Mouse (Mus musculus): ENCODE results near the gene Sec23ip. TPM values are rescaled to one million over a fixed set of nuclear protein-coding genes. Genes with fewer than 3 reads are reported as not detected.

Gene Sec23ip
- polyA plus RNA-seq, 1 experiment from 2014 or later: 20.4 TPM

DNA sequence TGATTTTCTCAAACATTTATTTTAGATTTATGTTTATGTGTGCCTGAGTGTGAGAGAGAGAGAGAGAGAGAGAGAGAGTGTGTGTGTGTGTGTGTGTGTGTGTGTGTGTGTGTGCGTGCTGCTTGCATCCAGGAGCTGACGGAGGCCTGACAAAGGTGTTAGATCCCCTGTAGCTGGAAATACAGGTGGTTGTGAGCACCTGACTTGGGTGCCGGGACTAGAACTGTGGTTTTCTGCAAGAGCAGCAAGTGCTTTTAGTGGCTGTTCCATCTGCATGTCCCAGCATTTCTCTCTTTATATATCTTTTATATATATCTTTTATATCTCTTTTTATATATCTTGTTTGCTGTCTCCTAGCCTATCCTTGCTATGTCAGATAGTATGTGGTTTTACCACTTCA lies 37.1 kb downstream of the Sec23ip start:
- 90% methylated on average over 3 of the region's 3 CpGs for WGBS (ENCODE audit: insufficient replicate concordance)

DNA sequence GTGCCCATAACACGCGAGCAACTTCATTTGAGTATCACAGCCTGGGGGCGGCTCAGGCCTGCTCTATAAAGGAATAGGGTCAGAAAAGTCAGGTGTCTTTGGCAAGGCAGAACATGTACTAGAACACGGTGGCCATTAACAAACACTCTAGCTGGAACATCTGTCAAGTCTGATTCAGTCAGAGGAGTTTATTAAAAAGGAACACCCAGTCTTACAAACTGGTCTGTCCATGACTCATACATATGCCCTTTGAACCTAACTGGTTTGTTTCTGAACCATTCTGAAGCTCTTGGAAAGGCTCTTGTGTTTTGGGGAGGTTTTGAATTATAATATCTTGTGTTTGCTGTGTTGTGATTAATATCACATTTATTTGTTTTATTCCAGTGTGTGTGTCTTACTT lies 45.3 kb downstream of the Sec23ip start:
- Histone ChIP-seq H3K4me2 (no peak overlapping the region), H3K36me3 (peaks cover 15% of the 10 kb centered on the region), H3K4me1 (replicated peaks) (no peaks in the 10 kb centered on the region), H3K9ac (no peak overlapping the region), H3K27me3 (no peaks in the 10 kb centered on the region), H3K9me3 (replicated peaks) (no peaks in the 10 kb centered on the region), H3K4me3 (replicated peaks) (no peak overlapping the region), H3K27ac (no peak overlapping the region)
- WGBS (ENCODE audit: insufficient replicate concordance): 77% methylated on average over 4 of the region's 4 CpGs
- DNase-seq: no peak
- ATAC-seq (ENCODE audit: low read depth): no peak

More for the DNA sequence above, 37.1 kb downstream of the Sec23ip start:
- H3K9ac ChIP-seq: no peak overlapping the region
- no peak overlapping the region for H3K4me2 ChIP-seq
- no peak overlapping the region for H3K27ac ChIP-seq
- ATAC-seq (ENCODE audit: low read depth): no peak
- H3K9me3 ChIP-seq (replicated peaks): no peaks in the 10 kb centered on the region
- peaks cover 89% of the 10 kb centered on the region for H3K36me3 ChIP-seq
- H3K27me3 ChIP-seq: no peaks in the 10 kb centered on the region
- no peaks in the 10 kb centered on the region for H3K4me1 ChIP-seq (replicated peaks)
- H3K4me3 ChIP-seq (replicated peaks): no peak overlapping the region
- DNase-seq: no peak

DNA sequence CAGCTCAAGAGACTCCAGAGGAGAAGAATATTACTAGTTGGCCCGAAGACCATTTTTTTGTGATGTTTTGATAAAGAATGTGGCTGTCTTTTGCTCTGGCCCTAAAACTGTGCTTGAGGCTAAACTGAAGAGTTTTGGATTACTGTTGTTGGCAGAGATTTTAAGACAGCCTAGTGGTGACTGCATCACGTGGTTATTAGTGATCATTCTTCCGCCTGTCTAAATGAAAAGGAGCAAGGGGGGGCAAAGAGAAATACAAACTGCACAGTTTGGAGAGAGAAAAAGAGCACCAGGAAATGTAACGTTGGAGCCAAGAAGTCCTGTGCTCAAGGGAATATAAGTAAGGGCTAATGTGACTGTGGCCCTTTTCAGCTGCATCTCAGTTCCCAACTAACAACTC lies 48.7 kb downstream of the Sec23ip start:
- Histone ChIP-seq H3K27ac (no peak overlapping the region), H3K4me3 (replicated peaks) (no peak overlapping the region), H3K4me2 (no peak overlapping the region), H3K27me3 (no peaks in the 10 kb centered on the region), H3K36me3 (no peaks in the 10 kb centered on the region), H3K4me1 (replicated peaks) (no peaks in the 10 kb centered on the region), H3K9me3 (replicated peaks) (no peaks in the 10 kb centered on the region), H3K9ac (no peak overlapping the region)
- DNase-seq: no peak
- no peak for ATAC-seq (ENCODE audit: low read depth)
- 66% methylated on average over 4 of the region's 4 CpGs for WGBS (ENCODE audit: insufficient replicate concordance)

DNA sequence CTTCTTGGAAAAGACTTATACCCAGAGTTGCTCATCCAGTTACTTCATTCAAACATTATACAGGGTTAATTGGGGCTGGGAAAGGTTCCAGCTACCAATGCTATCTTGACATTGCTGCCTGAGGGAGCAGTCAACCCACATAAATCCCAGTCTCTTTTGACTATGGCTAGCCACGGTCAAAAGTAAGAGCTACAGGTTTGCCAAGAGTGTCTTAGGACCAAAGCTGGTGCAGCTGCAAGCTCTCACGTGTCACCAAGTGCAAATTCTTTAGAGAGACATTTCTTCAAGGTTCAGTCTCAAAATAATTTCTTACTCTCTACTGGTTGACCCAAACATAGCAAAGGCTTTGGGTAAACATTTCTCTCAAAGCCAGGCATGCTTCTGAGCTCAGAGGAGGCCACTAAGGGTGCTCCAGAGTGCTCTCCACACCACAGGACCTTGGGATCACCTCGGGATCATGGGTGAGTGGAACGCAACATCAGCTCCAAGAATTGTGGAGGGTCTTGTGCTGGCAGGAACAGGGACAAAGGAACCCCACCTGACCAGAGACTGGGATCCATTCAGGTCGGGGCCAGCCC lies 80.3 kb downstream of the Sec23ip start:
- H3K27me3 ChIP-seq: no peaks in the 10 kb centered on the region

DNA sequence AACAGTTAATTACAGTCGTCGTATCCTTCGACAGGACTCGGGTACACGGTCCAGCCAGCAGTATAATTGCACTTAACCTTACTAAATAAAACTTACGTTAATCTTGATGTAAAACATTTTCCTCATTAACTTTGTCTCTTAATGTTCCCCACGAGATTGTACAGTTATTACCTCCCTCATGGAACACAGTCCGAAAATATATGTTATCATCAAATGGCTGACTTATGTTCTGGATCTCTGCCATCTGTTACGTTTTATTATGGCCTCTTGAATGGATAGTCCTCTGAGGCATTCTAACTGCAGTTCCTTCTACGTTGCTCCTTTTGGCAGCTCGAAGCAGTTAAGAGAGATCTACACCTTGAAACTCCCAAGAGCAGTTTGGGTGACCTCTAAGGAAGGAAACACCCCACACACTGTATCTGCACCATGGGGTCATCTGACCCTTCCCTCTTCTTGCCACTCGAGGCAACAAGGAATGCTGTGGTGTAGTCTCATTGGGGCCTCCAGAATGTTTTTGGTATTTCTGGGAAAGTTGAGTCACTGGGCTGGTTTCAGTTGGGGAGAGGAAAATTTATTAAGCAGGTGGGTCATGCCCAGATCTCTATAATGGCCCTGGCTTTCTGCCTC lies 87.8 kb downstream of the Sec23ip start:
- no peak for DNase-seq

More for the DNA sequence above, 80.3 kb downstream of the Sec23ip start:
- WGBS (ENCODE audit: insufficient replicate concordance): 50% methylated on average over 5 of the region's 5 CpGs
- H3K9ac ChIP-seq: no peak overlapping the region
- no peak for DNase-seq
- H3K4me3 ChIP-seq (replicated peaks): no peak overlapping the region
- no peaks in the 10 kb centered on the region for H3K4me1 ChIP-seq (replicated peaks)
- H3K36me3 ChIP-seq: no peaks in the 10 kb centered on the region
- no peak overlapping the region for H3K27ac ChIP-seq
- no peak overlapping the region for H3K4me2 ChIP-seq
- ATAC-seq (ENCODE audit: low read depth): no peak
- no peaks in the 10 kb centered on the region for H3K9me3 ChIP-seq (replicated peaks)

DNA sequence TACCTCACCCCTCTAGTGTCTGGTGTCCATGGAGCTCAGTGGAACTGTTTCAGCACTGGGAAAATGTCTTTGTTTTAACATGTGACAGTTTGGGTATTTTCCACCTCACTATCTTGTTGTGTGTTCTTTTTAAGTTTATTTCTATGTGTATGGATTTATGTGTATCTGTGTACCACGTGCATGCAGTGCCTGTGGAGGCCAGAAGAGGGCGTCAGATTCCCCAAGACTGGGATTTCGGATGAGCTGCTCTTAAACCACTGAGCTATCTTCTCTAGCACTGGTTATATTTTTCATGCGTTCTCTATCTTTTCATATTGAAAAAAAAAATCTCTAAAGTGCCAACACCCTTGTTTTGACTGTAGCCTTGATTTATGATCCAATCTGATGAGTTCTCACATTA lies 88.5 kb downstream of the Sec23ip start:
- 62% methylated on average over 4 of the region's 4 CpGs for WGBS (ENCODE audit: insufficient replicate concordance)
- no peak for ATAC-seq (ENCODE audit: low read depth)

More for the DNA sequence above, 87.8 kb downstream of the Sec23ip start:
- no peak overlapping the region for H3K4me2 ChIP-seq
- 0 out of 2 replicates have a peak, but pooled peaks cover 3% of the 10 kb centered on the region for H3K27me3 ChIP-seq
- H3K4me1 ChIP-seq (replicated peaks): no peaks in the 10 kb centered on the region
- no peaks in the 10 kb centered on the region for H3K9me3 ChIP-seq (replicated peaks)
- no peaks in the 10 kb centered on the region for H3K36me3 ChIP-seq
- no peak overlapping the region for H3K4me3 ChIP-seq (replicated peaks)
- ATAC-seq (ENCODE audit: low read depth): no peak
- H3K9ac ChIP-seq: no peak overlapping the region
- WGBS (ENCODE audit: insufficient replicate concordance): 66% methylated on average over 12 of the region's 12 CpGs
- H3K27ac ChIP-seq: no peak overlapping the region

More for the DNA sequence above, 88.5 kb downstream of the Sec23ip start:
- Histone ChIP-seq H3K4me2 (no peak overlapping the region), H3K4me1 (replicated peaks) (no peaks in the 10 kb centered on the region), H3K27ac (no peak overlapping the region), H3K9ac (no peak overlapping the region), H3K36me3 (no peaks in the 10 kb centered on the region), H3K4me3 (replicated peaks) (no peak overlapping the region), H3K27me3 (0 out of 2 replicates have a peak, but pooled peaks cover 3% of the 10 kb centered on the region), H3K9me3 (replicated peaks) (no peaks in the 10 kb centered on the region)
- DNase-seq: no peak

Small RNA genes within 50 kb of the gene (microRNA-seq; reads per million reads assigned to microRNA genes)
- not detected for gene Gm25778

Other genes starting within 250 kb of the Sec23ip start
- 3.3 and 3.9 TPM in 2 replicates for gene Bag3, start 221.3 kb upstream of the Sec23ip start, polyA plus RNA-seq (2015; fragmentation: Nextera tagmentation; extraction: Ambion mirVana)
- gene Inpp5f, start 133.6 kb upstream of the Sec23ip start, polyA plus RNA-seq (2015; fragmentation: Nextera tagmentation; extraction: Ambion mirVana): 6.9 and 7.4 TPM in 2 replicates
- gene Mcmbp, start 4.4 kb upstream of the Sec23ip start, polyA plus RNA-seq (2015; fragmentation: Nextera tagmentation; extraction: Ambion mirVana): 27.1 and 30.5 TPM in 2 replicates

Measured in liver, embryonic 13.5 days (tissue).